Mouse (Mus musculus) cerebellum, postnatal 25 days (tissue): ENCODE measurements around the gene Olfr348.

ENCODE experiments used
- DNase-seq, 2 experiments: peaks; one replicate each; pipeline ENCODE4 v3.0.0; 2021; ENCODE audit warnings: mixed read lengths in 2 of 2

The Olfr348 gene

GRCm38 (mm10) chr2:36783976-36784375 is at the start of gene Olfr348:
Gene Olfr348 (plus strand): TSS chr2:36784276.
- no peak for DNase-seq

- peak in 1 of 2 experiments; percentile 2 for DNase-seq
Measured at GRCm38 (mm10) chr2:36736226-36736625, 47.9 kb upstream of the Olfr348 start.

GRCm38 (mm10) chr2:36790238-36790637 is 6.2 kb downstream of the Olfr348 start, which contains the start of gene Olfr50:
Gene Olfr50 (plus strand): TSS chr2:36790538.
- no peak for DNase-seq

- no peak for DNase-seq
Measured at GRCm38 (mm10) chr2:36816932-36817331, 32.9 kb downstream of the Olfr348 start, which contains the start of gene Olfr3. Gene Olfr3 (minus strand): TSS chr2:36817032.
